In genomic region chr19:46395109-46396009, GRCm38 (mm10) we compare ENCODE assay signal across 1 mouse cellular context.
A peak's percentile ranks its signal among the peaks of the same experiment; 100 is the strongest.
TF ChIP-seq lines count a peak whose summit lies in the region.

TSS of gene Actr1a (minus strand) at chr19:46395748.

TF ChIP-seq in CH12.LX, 34 proteins besides CTCF, POLR2A, EP300 and RAD21 (continued from another document):
- TF ChIP-seq JUN (IDR thresholded peaks at IDR 0.05; ENCODE audit: insufficient read depth, low read depth, low read length) = no peak
- TF ChIP-seq E2F4 (IDR thresholded peaks at IDR 0.05; ENCODE audit: insufficient replicate concordance, low read depth, low read length) = no peak
- peak; percentile 80 for TF ChIP-seq NELFE (IDR thresholded peaks at IDR 0.05; ENCODE audit: low read depth, low read length)
- TF ChIP-seq JUND (conservative IDR thresholded peaks at IDR 0.05; ENCODE audit: low read depth, low read length) = no peak
- no peak for TF ChIP-seq PAX5 (IDR thresholded peaks at IDR 0.05; ENCODE audit: low read length)
- TF ChIP-seq TCF12 (IDR thresholded peaks at IDR 0.05; ENCODE audit: low read depth, low read length) = peak; percentile 9; the same call in 1 of the 2 replicates
- peak; percentile 3; the same call in 1 of the 2 replicates for TF ChIP-seq ZMIZ1 (IDR thresholded peaks at IDR 0.05; ENCODE audit: low read depth, low read length)
- peak; percentile 56; the same call in 1 of the 2 replicates for TF ChIP-seq MEF2A (IDR thresholded peaks at IDR 0.05; ENCODE audit: borderline replicate concordance, low read depth, low read length)
- no peak for TF ChIP-seq ZNF384 (IDR thresholded peaks at IDR 0.05; ENCODE audit: low read depth, low read length)
- no peak for TF ChIP-seq USF2 (conservative IDR thresholded peaks at IDR 0.05; ENCODE audit: low read depth, low read length)
- peak; percentile 94 for TF ChIP-seq CHD2 (IDR thresholded peaks at IDR 0.05; ENCODE audit: low read length)
- TF ChIP-seq MAZ (IDR thresholded peaks at IDR 0.05; ENCODE audit: low read depth, low read length) = no peak
- peak; percentile 55 for TF ChIP-seq MAX (IDR thresholded peaks at IDR 0.05; ENCODE audit: low read length)
- TF ChIP-seq SIN3A (IDR thresholded peaks at IDR 0.05; ENCODE audit: low read length) = peak; percentile 86
- TF ChIP-seq MAFK (IDR thresholded peaks at IDR 0.05; ENCODE audit: insufficient replicate concordance, low read length) = no peak
- peak; percentile 87 for TF ChIP-seq MXI1 (IDR thresholded peaks at IDR 0.05; ENCODE audit: low read depth, low read length)
- peak; percentile 30; the same call in 1 of the 2 replicates for TF ChIP-seq POLR2AphosphoS2 (IDR thresholded peaks at IDR 0.05; ENCODE audit: low read depth, low read length)
- no peak for TF ChIP-seq UBTF (IDR thresholded peaks at IDR 0.05; ENCODE audit: low read depth, low read length)
- TF ChIP-seq SMC3 (IDR thresholded peaks at IDR 0.05; ENCODE audit: low read depth, low read length) = no peak
- no peak for TF ChIP-seq ZC3H11A (IDR thresholded peaks at IDR 0.05; ENCODE audit: low read depth, low read length)
- TF ChIP-seq KAT2A (IDR thresholded peaks at IDR 0.05; ENCODE audit: insufficient replicate concordance, low read length) = peak; percentile 86; the same call in 1 of the 2 replicates
- no peak for TF ChIP-seq BHLHE40 (IDR thresholded peaks at IDR 0.05; ENCODE audit: low read depth, low read length)
- TF ChIP-seq TBP (conservative IDR thresholded peaks at IDR 0.05; ENCODE audit: low read depth, low read length) = peak; percentile 53; the same call in 1 of the 2 replicates
